Mouse (Mus musculus) NIH3T3 (cell line): ENCODE measurements at regions not wholly inside any gene's neighbourhood (a gene's known extent, or its start where the extent isn't known, plus 50 kb on each side); places are given as distances from the start of the nearest gene placed in this dataset.

Experiments
- DNase-seq: peaks from one replicate; pipeline ENCODE4 v3.0.0-alpha.2; 2012; ENCODE audit warnings: low read depth

- no peak for DNase-seq
Measured at GRCm38 (mm10) chr10:19139234-19139633, 123.8 kb upstream of the Tnfaip3 start.

GRCm38 (mm10) chr10:19138258-19138657 is 122.8 kb upstream of the Tnfaip3 start:
- no peak for DNase-seq

- no peak for DNase-seq
Measured at GRCm38 (mm10) chr10:19127581-19128291, 112.3 kb upstream of the Tnfaip3 start.

GRCm38 (mm10) chr10:19126922-19127321 is 111.5 kb upstream of the Tnfaip3 start:
- peak; percentile 57 for DNase-seq

- peak; percentile 27 for DNase-seq
Measured at GRCm38 (mm10) chr10:19126438-19126837, 111.0 kb upstream of the Tnfaip3 start.

GRCm38 (mm10) chr10:19123691-19124090 is 108.2 kb upstream of the Tnfaip3 start:
- no peak for DNase-seq

- peak; percentile 61 for DNase-seq
Measured at GRCm38 (mm10) chr10:19122221-19122620, 106.8 kb upstream of the Tnfaip3 start.

GRCm38 (mm10) chr10:19119281-19120049 is 104.0 kb upstream of the Tnfaip3 start:
- DNase-seq = no peak

- DNase-seq = peak; percentile 34
Measured at GRCm38 (mm10) chr10:19118569-19119280, 103.3 kb upstream of the Tnfaip3 start.

- DNase-seq = peak; percentile 76
Measured at GRCm38 (mm10) chr10:19117071-19117605, 101.7 kb upstream of the Tnfaip3 start.

- no peak for DNase-seq
Measured at GRCm38 (mm10) chr10:19112459-19112858, 97.0 kb upstream of the Tnfaip3 start.

- peak; percentile 42 for DNase-seq
Measured at GRCm38 (mm10) chr10:19105231-19105681, 89.8 kb upstream of the Tnfaip3 start.

- DNase-seq = peak; percentile 47
Measured at GRCm38 (mm10) chr10:19104671-19105203, 89.3 kb upstream of the Tnfaip3 start.

- DNase-seq = no peak
Measured at GRCm38 (mm10) chr10:19099369-19100285, 84.2 kb upstream of the Tnfaip3 start.

- no peak for DNase-seq
Measured at GRCm38 (mm10) chr10:19094297-19094696, 78.8 kb upstream of the Tnfaip3 start.

GRCm38 (mm10) chr10:19093689-19094088 is 78.2 kb upstream of the Tnfaip3 start:
- DNase-seq = no peak

GRCm38 (mm10) chr10:19091949-19092348 is 76.5 kb upstream of the Tnfaip3 start:
- DNase-seq = peak; percentile 40

- no peak for DNase-seq
Measured at GRCm38 (mm10) chr10:19091110-19091509, 75.7 kb upstream of the Tnfaip3 start.

- DNase-seq = no peak
Measured at GRCm38 (mm10) chr10:19086995-19087394, 71.5 kb upstream of the Tnfaip3 start.

- peak; percentile 69 for DNase-seq
Measured at GRCm38 (mm10) chr10:19082136-19082535, 66.7 kb upstream of the Tnfaip3 start.

GRCm38 (mm10) chr10:19078047-19078446 is 62.6 kb upstream of the Tnfaip3 start:
- no peak for DNase-seq
